Mouse (Mus musculus): ENCODE measurements around the gene Syn3. TPM values are rescaled to one million over a fixed set of nuclear protein-coding genes. Genes with fewer than 3 reads are reported as not detected.

Syn3 gene
- polyA plus RNA-seq, 1 experiment from 2014 or later: 1.3 TPM

- no peak for TF ChIP-seq EP300 (optimal IDR thresholded peaks at IDR 0.05)
- no peak for TF ChIP-seq CTCF (IDR thresholded peaks at IDR 0.05; ENCODE audit: low read depth)
- no peak overlapping the region for H3K27ac ChIP-seq (replicated peaks)
- no peak overlapping the region for H3K4me2 ChIP-seq (replicated peaks; ENCODE audit: low read depth)
- no peak overlapping the region for H3K4me3 ChIP-seq (ENCODE audit: low read depth, low read length)
- WGBS: 80% methylated on average over 5 of the region's 5 CpGs
- DNase-seq (ENCODE audit: low spot score) (no peak), ATAC-seq (ENCODE audit: low FRiP score, low TSS enrichment) (no peak)
- no peak overlapping the region for H3K9ac ChIP-seq (ENCODE audit: low read length)
- H3K9me3 ChIP-seq (ENCODE audit: control insufficient read depth, low read length): no peaks in the 10 kb centered on the region
- H3K4me1 ChIP-seq (replicated peaks; ENCODE audit: control insufficient read depth, insufficient read depth): no peaks in the 10 kb centered on the region
- H3K36me3 ChIP-seq (ENCODE audit: control insufficient read depth, insufficient read depth, low read length): no peaks in the 10 kb centered on the region
- H3K27me3 ChIP-seq (ENCODE audit: control insufficient read depth, insufficient read depth, low read length): no peaks in the 10 kb centered on the region
These were observed 178.5 kb downstream of the Syn3 start for GRCm38 (mm10) chr10:86320204-86320603.

- Histone ChIP-seq H3K27me3 (ENCODE audit: control insufficient read depth, insufficient read depth, low read length) (no peaks in the 10 kb centered on the region), H3K9ac (ENCODE audit: low read length) (no peak overlapping the region), H3K4me1 (replicated peaks; ENCODE audit: control insufficient read depth, insufficient read depth) (no peaks in the 10 kb centered on the region), H3K4me2 (replicated peaks; ENCODE audit: low read depth) (no peak overlapping the region), H3K9me3 (ENCODE audit: control insufficient read depth, low read length) (no peaks in the 10 kb centered on the region), H3K36me3 (ENCODE audit: control insufficient read depth, insufficient read depth, low read length) (no peaks in the 10 kb centered on the region), H3K4me3 (ENCODE audit: low read depth, low read length) (no peak overlapping the region), H3K27ac (replicated peaks) (no peak overlapping the region)
- TF ChIP-seq CTCF (IDR thresholded peaks at IDR 0.05; ENCODE audit: low read depth) (no peak), EP300 (optimal IDR thresholded peaks at IDR 0.05) (no peak)
- DNase-seq (ENCODE audit: low spot score) (no peak), ATAC-seq (ENCODE audit: low FRiP score, low TSS enrichment) (no peak)
- WGBS: 77% methylated on average over 3 of the region's 3 CpGs
These were observed 179.2 kb downstream of the Syn3 start for GRCm38 (mm10) chr10:86319526-86319925.

GRCm38 (mm10) chr10:86318552-86319140, 180.1 kb downstream of the Syn3 start:
- no peak overlapping the region for H3K27ac ChIP-seq (replicated peaks)

GRCm38 (mm10) chr10:86317633-86318032, 181.1 kb downstream of the Syn3 start:
- ATAC-seq (ENCODE audit: low FRiP score, low TSS enrichment) (no peak), DNase-seq (ENCODE audit: low spot score) (no peak)
- WGBS: 81% methylated on average over 7 of the region's 7 CpGs
- Histone ChIP-seq H3K4me1 (replicated peaks; ENCODE audit: control insufficient read depth, insufficient read depth) (no peaks in the 10 kb centered on the region), H3K27me3 (ENCODE audit: control insufficient read depth, insufficient read depth, low read length) (no peaks in the 10 kb centered on the region), H3K27ac (replicated peaks) (no peak overlapping the region), H3K9ac (ENCODE audit: low read length) (no peak overlapping the region), H3K36me3 (ENCODE audit: control insufficient read depth, insufficient read depth, low read length) (no peaks in the 10 kb centered on the region), H3K4me3 (ENCODE audit: low read depth, low read length) (no peak overlapping the region), H3K4me2 (replicated peaks; ENCODE audit: low read depth) (no peak overlapping the region), H3K9me3 (ENCODE audit: control insufficient read depth, low read length) (no peaks in the 10 kb centered on the region)
- TF ChIP-seq EP300 (optimal IDR thresholded peaks at IDR 0.05) (no peak), CTCF (IDR thresholded peaks at IDR 0.05; ENCODE audit: low read depth) (no peak)

More at GRCm38 (mm10) chr10:86318552-86319140, 180.1 kb downstream of the Syn3 start:
- Histone ChIP-seq H3K4me3 (ENCODE audit: low read depth, low read length) (no peak overlapping the region), H3K9me3 (ENCODE audit: control insufficient read depth, low read length) (no peaks in the 10 kb centered on the region), H3K4me1 (replicated peaks; ENCODE audit: control insufficient read depth, insufficient read depth) (no peaks in the 10 kb centered on the region), H3K9ac (ENCODE audit: low read length) (no peak overlapping the region), H3K27me3 (ENCODE audit: control insufficient read depth, insufficient read depth, low read length) (no peaks in the 10 kb centered on the region), H3K36me3 (ENCODE audit: control insufficient read depth, insufficient read depth, low read length) (no peaks in the 10 kb centered on the region), H3K4me2 (replicated peaks; ENCODE audit: low read depth) (no peak overlapping the region)
- TF ChIP-seq EP300 (optimal IDR thresholded peaks at IDR 0.05): no peak
- ATAC-seq (ENCODE audit: low FRiP score, low TSS enrichment): no peak
- 92% methylated on average over 5 of the region's 5 CpGs for WGBS
- no peak for DNase-seq (ENCODE audit: low spot score)

GRCm38 (mm10) chr10:86315513-86315912, 183.2 kb downstream of the Syn3 start:
- H3K36me3 ChIP-seq (ENCODE audit: control insufficient read depth, insufficient read depth, low read length): no peaks in the 10 kb centered on the region
- H3K4me1 ChIP-seq (replicated peaks; ENCODE audit: control insufficient read depth, insufficient read depth): no peaks in the 10 kb centered on the region
- no peak overlapping the region for H3K4me3 ChIP-seq (ENCODE audit: low read depth, low read length)
- H3K27me3 ChIP-seq (ENCODE audit: control insufficient read depth, insufficient read depth, low read length): no peaks in the 10 kb centered on the region
- WGBS: 48% methylated on average over 3 of the region's 3 CpGs
- ATAC-seq (ENCODE audit: low FRiP score, low TSS enrichment) (no peak), DNase-seq (ENCODE audit: low spot score) (no peak)
- H3K27ac ChIP-seq (replicated peaks): no peak overlapping the region
- no peak for TF ChIP-seq CTCF (IDR thresholded peaks at IDR 0.05; ENCODE audit: low read depth)
- no peak for TF ChIP-seq EP300 (optimal IDR thresholded peaks at IDR 0.05)
- H3K9ac ChIP-seq (ENCODE audit: low read length): no peak overlapping the region
- H3K4me2 ChIP-seq (replicated peaks; ENCODE audit: low read depth): no peak overlapping the region
- no peaks in the 10 kb centered on the region for H3K9me3 ChIP-seq (ENCODE audit: control insufficient read depth, low read length)

GRCm38 (mm10) chr10:86313448-86313847, 185.2 kb downstream of the Syn3 start:
- Histone ChIP-seq H3K4me2 (replicated peaks; ENCODE audit: low read depth) (no peak overlapping the region), H3K4me1 (replicated peaks; ENCODE audit: control insufficient read depth, insufficient read depth) (no peaks in the 10 kb centered on the region), H3K9ac (ENCODE audit: low read length) (no peak overlapping the region), H3K27me3 (ENCODE audit: control insufficient read depth, insufficient read depth, low read length) (no peaks in the 10 kb centered on the region), H3K36me3 (ENCODE audit: control insufficient read depth, insufficient read depth, low read length) (no peaks in the 10 kb centered on the region), H3K9me3 (ENCODE audit: control insufficient read depth, low read length) (no peaks in the 10 kb centered on the region), H3K4me3 (ENCODE audit: low read depth, low read length) (no peak overlapping the region), H3K27ac (replicated peaks) (no peak overlapping the region)
- WGBS: 61% methylated on average over 1 of the region's 1 CpGs
- TF ChIP-seq EP300 (optimal IDR thresholded peaks at IDR 0.05) (no peak), CTCF (IDR thresholded peaks at IDR 0.05; ENCODE audit: low read depth) (no peak)
- DNase-seq (ENCODE audit: low spot score): no peak
- ATAC-seq (ENCODE audit: low FRiP score, low TSS enrichment): no peak
